Mouse (Mus musculus) macrophage (primary cell): ENCODE data around the gene Astn2. TPM values are rescaled to one million over a fixed set of nuclear protein-coding genes. Genes with fewer than 3 reads are reported as not detected.

Experiments used
- H3K27ac ChIP-seq: fragments of 350-480 bp; formaldehyde crosslinking; 2 replicates; pipeline ENCODE4 v1.9.0; 2021
- H3K36me3 ChIP-seq: fragments of 350-480 bp; formaldehyde crosslinking; 2 replicates; pipeline ENCODE4 v1.9.0; 2021; ENCODE audit errors: inconsistent target
- H3K4me3 ChIP-seq: fragments of 350-480 bp; formaldehyde crosslinking; 2 replicates; pipeline ENCODE4 v1.9.0; 2021; ENCODE audit errors: inconsistent target
- H3K79me2 ChIP-seq: fragments of 350-480 bp; formaldehyde crosslinking; 2 replicates; pipeline ENCODE4 v1.9.0; 2021; ENCODE audit errors: inconsistent target
- WGBS: methylation state at CpG from one replicate; pipeline ENCODE4 v1.1.7; 2026; ENCODE audit warnings: inconsistent platforms; ENCODE audit not compliant: missing documents; 5-methylcytosine and 5-hydroxymethylcytosine counted together
- polyA plus RNA-seq: library from polyadenylated mRNA; stranded (reverse); fragments of 250-400 nt; gene quantifications from 3 replicates; pipeline ENCODE4 v1.2.4, GENCODE M21; 2018; ENCODE audit warnings: inconsistent platforms

Gene Astn2
- polyA plus RNA-seq, 1 experiment from 2014 or later: not detected

- H3K27ac ChIP-seq: no peak overlapping the region
- H3K36me3 ChIP-seq: no peaks in the 10 kb centered on the region
- 88% methylated on average over 3 of the region's 3 CpGs for WGBS
- no peaks in the 10 kb centered on the region for H3K79me2 ChIP-seq
- no peak overlapping the region for H3K4me3 ChIP-seq
These were observed 914.7 kb downstream of the Astn2 start for GRCm38 (mm10) chr4:65489711-65490110.

GRCm38 (mm10) chr4:65481632-65482031, 922.8 kb downstream of the Astn2 start:
- WGBS: 97% methylated on average over 5 of the region's 5 CpGs
- no peaks in the 10 kb centered on the region for H3K36me3 ChIP-seq
- no peak overlapping the region for H3K27ac ChIP-seq
- H3K4me3 ChIP-seq: no peak overlapping the region
- H3K79me2 ChIP-seq: no peaks in the 10 kb centered on the region

- Histone ChIP-seq H3K79me2 (no peaks in the 10 kb centered on the region), H3K27ac (no peak overlapping the region), H3K4me3 (no peak overlapping the region), H3K36me3 (no peaks in the 10 kb centered on the region)
- WGBS: 17% methylated on average over 6 of the region's 6 CpGs
These were observed 927.3 kb downstream of the Astn2 start for GRCm38 (mm10) chr4:65477106-65477505.

GRCm38 (mm10) chr4:65475925-65476560, 928.4 kb downstream of the Astn2 start:
- no peak overlapping the region for H3K27ac ChIP-seq
- no peak overlapping the region for H3K4me3 ChIP-seq
- 89% methylated on average over 4 of the region's 4 CpGs for WGBS
- no peaks in the 10 kb centered on the region for H3K79me2 ChIP-seq
- H3K36me3 ChIP-seq: no peaks in the 10 kb centered on the region

GRCm38 (mm10) chr4:65473141-65473540, 931.3 kb downstream of the Astn2 start:
- Histone ChIP-seq H3K4me3 (no peak overlapping the region), H3K79me2 (no peaks in the 10 kb centered on the region), H3K36me3 (no peaks in the 10 kb centered on the region), H3K27ac (no peak overlapping the region)
- 91% methylated on average over 5 of the region's 5 CpGs for WGBS

- Histone ChIP-seq H3K27ac (no peak overlapping the region), H3K4me3 (no peak overlapping the region), H3K79me2 (no peaks in the 10 kb centered on the region), H3K36me3 (no peaks in the 10 kb centered on the region)
- WGBS: 83% methylated on average over 4 of the region's 4 CpGs
These were observed 955.2 kb downstream of the Astn2 start for GRCm38 (mm10) chr4:65449171-65449570.

GRCm38 (mm10) chr4:65441746-65442145, 962.7 kb downstream of the Astn2 start:
- H3K27ac ChIP-seq: no peak overlapping the region
- 94% methylated on average over 4 of the region's 4 CpGs for WGBS
- H3K36me3 ChIP-seq: no peaks in the 10 kb centered on the region
- no peaks in the 10 kb centered on the region for H3K79me2 ChIP-seq
- H3K4me3 ChIP-seq: no peak overlapping the region

GRCm38 (mm10) chr4:65430804-65431203, 973.6 kb downstream of the Astn2 start:
- Histone ChIP-seq H3K36me3 (no peaks in the 10 kb centered on the region), H3K27ac (no peak overlapping the region), H3K79me2 (no peaks in the 10 kb centered on the region), H3K4me3 (no peak overlapping the region)
- 70% methylated on average over 3 of the region's 3 CpGs for WGBS

GRCm38 (mm10) chr4:65427480-65427879, 976.9 kb downstream of the Astn2 start:
- Histone ChIP-seq H3K4me3 (no peak overlapping the region), H3K36me3 (no peaks in the 10 kb centered on the region), H3K27ac (no peak overlapping the region), H3K79me2 (no peaks in the 10 kb centered on the region)
- WGBS: 79% methylated on average over 3 of the region's 3 CpGs

GRCm38 (mm10) chr4:65426437-65426836, 978.0 kb downstream of the Astn2 start:
- H3K36me3 ChIP-seq: no peaks in the 10 kb centered on the region
- no peak overlapping the region for H3K27ac ChIP-seq
- H3K4me3 ChIP-seq: no peak overlapping the region
- WGBS: 89% methylated on average over 5 of the region's 5 CpGs
- H3K79me2 ChIP-seq: no peaks in the 10 kb centered on the region

GRCm38 (mm10) chr4:65423068-65423625, 981.3 kb downstream of the Astn2 start:
- H3K79me2 ChIP-seq: no peaks in the 10 kb centered on the region
- no peak overlapping the region for H3K4me3 ChIP-seq
- 86% methylated on average over 3 of the region's 3 CpGs for WGBS
- H3K27ac ChIP-seq: no peak overlapping the region
- no peaks in the 10 kb centered on the region for H3K36me3 ChIP-seq

GRCm38 (mm10) chr4:65421272-65421671, 983.1 kb downstream of the Astn2 start:
- no peak overlapping the region for H3K27ac ChIP-seq
- H3K36me3 ChIP-seq: no peaks in the 10 kb centered on the region
- no peaks in the 10 kb centered on the region for H3K79me2 ChIP-seq
- H3K4me3 ChIP-seq: no peak overlapping the region
- 94% methylated on average over 2 of the region's 2 CpGs for WGBS

- H3K79me2 ChIP-seq: no peaks in the 10 kb centered on the region
- no peak overlapping the region for H3K27ac ChIP-seq
- H3K36me3 ChIP-seq: no peaks in the 10 kb centered on the region
- WGBS: 38% methylated on average over 3 of the region's 3 CpGs
- no peak overlapping the region for H3K4me3 ChIP-seq
These were observed 983.9 kb downstream of the Astn2 start for GRCm38 (mm10) chr4:65420511-65420931.

GRCm38 (mm10) chr4:65415507-65415906, 988.9 kb downstream of the Astn2 start:
- Histone ChIP-seq H3K79me2 (no peaks in the 10 kb centered on the region), H3K36me3 (no peaks in the 10 kb centered on the region), H3K4me3 (no peak overlapping the region), H3K27ac (no peak overlapping the region)
- WGBS: 98% methylated on average over 4 of the region's 4 CpGs

GRCm38 (mm10) chr4:65402836-65403634, 1001.4 kb downstream of the Astn2 start:
- Histone ChIP-seq H3K36me3 (no peaks in the 10 kb centered on the region), H3K79me2 (no peaks in the 10 kb centered on the region), H3K4me3 (no peak overlapping the region), H3K27ac (no peak overlapping the region)
- 42% methylated on average over 6 of the region's 6 CpGs for WGBS
